Mouse (Mus musculus) embryonic facial prominence, embryonic 13.5 days (tissue): ENCODE results near the gene Lrig1. TPM values are rescaled to one million over a fixed set of nuclear protein-coding genes. Genes with fewer than 3 reads are reported as not detected.

Source experiments
- ATAC-seq: fragments of 200-750 bp; cut with Nextera tagmentation; 2 replicates; pipeline ENCODE4 v1.8.0; 2017; ENCODE audit warnings: low read depth; ENCODE audit not compliant: insufficient number of reproducible peaks, insufficient read depth, low FRiP score, low TSS enrichment
- H3K27ac ChIP-seq: fragments of 300-500 bp; sonication (generic); 2 replicates; pipeline ENCODE4 v1.5.1; 2015; ENCODE audit warnings: moderate library complexity, mild to moderate bottlenecking, inconsistent platforms
- H3K27me3 ChIP-seq: fragments of 300-500 bp; sonication (generic); 2 replicates; pipeline ENCODE4 v1.6.1; 2015; ENCODE audit warnings: mild to moderate bottlenecking, inconsistent platforms
- H3K36me3 ChIP-seq: fragments of 300-500 bp; sonication (generic); 2 replicates; pipeline ENCODE4 v1.6.1; 2015; ENCODE audit warnings: mild to moderate bottlenecking, inconsistent platforms
- H3K4me1 ChIP-seq: fragments of 300-500 bp; sonication (generic); 2 replicates; pipeline ENCODE4 v1.6.1; 2015; ENCODE audit warnings: inconsistent platforms
- H3K4me2 ChIP-seq: fragments of 300-500 bp; sonication (generic); 2 replicates; pipeline ENCODE4 v1.6.1; 2015; ENCODE audit warnings: moderate library complexity, mild to moderate bottlenecking, inconsistent platforms
- H3K4me3 ChIP-seq: fragments of 300-500 bp; sonication (generic); 2 replicates; pipeline ENCODE4 v1.5.1; 2015; ENCODE audit warnings: mild to moderate bottlenecking, inconsistent platforms
- H3K9ac ChIP-seq: fragments of 300-500 bp; sonication (generic); 2 replicates; pipeline ENCODE4 v1.6.1; 2015; ENCODE audit warnings: mild to moderate bottlenecking, inconsistent platforms
- H3K9me3 ChIP-seq: fragments of 300-500 bp; sonication (generic); 2 replicates; pipeline ENCODE4 v1.6.1; 2016; ENCODE audit warnings: inconsistent platforms
- WGBS: fragments of 180-500 bp; shearing (Covaris S2); methylation state at CpG from one replicate; pipeline ENCODE4 v1.1.7; 2015; ENCODE audit warnings: mixed read lengths; 5-methylcytosine and 5-hydroxymethylcytosine counted together
- polyA plus RNA-seq: library from polyadenylated mRNA; unstranded; fragments of >200 nt; fragmentation: Nextera tagmentation; extraction: Ambion mirVana; gene quantifications from 2 replicates; pipeline ENCODE4 v1.2.1, GENCODE M21; 2015

Gene Lrig1
- polyA plus RNA-seq, 1 experiment from 2014 or later = 17.4 TPM

DNA sequence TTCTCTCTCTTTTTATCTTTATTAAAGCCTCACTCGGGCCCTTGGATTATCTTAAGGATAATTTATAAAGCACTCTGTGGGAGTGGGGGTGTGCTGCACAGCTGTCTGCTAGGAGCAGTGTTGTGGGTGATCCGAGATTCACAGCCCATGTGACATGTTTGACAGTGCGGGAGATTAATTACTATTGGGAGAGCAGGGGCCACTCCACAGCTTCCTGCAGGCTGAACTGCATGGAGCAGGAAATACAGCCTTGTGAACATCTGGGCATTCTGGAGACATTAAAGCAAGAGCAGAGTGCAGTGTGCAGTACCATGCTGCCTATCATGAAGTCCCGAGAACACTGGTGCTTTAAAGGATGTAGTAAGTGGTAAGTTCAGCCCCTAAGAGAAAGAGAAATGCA lies 107.2 kb downstream of the Lrig1 start:
- H3K4me1 ChIP-seq = peaks cover 33% of the 10 kb centered on the region
- ATAC-seq = no peak
- H3K9ac ChIP-seq = no peak overlapping the region
- H3K36me3 ChIP-seq = no peaks in the 10 kb centered on the region
- H3K27ac ChIP-seq = 0 out of 2 replicates have a peak overlapping the region, but pooled peaks have one; percentile 55
- WGBS = 21% methylated on average over 4 of the region's 4 CpGs
- H3K4me2 ChIP-seq = peak overlapping the region; percentile 20; the same call in 1 of the 2 replicates
- no peak overlapping the region for H3K4me3 ChIP-seq
- no peaks in the 10 kb centered on the region for H3K9me3 ChIP-seq
- no peaks in the 10 kb centered on the region for H3K27me3 ChIP-seq

- Histone ChIP-seq H3K4me1 (peaks cover 32% of the 10 kb centered on the region), H3K9ac (no peak overlapping the region), H3K27me3 (no peaks in the 10 kb centered on the region), H3K4me3 (no peak overlapping the region), H3K27ac (no peak overlapping the region), H3K36me3 (no peaks in the 10 kb centered on the region), H3K4me2 (0 out of 2 replicates have a peak overlapping the region, but pooled peaks have one; percentile 20), H3K9me3 (no peaks in the 10 kb centered on the region)
- WGBS = 15% methylated on average over 8 of the region's 8 CpGs
- ATAC-seq = no peak
Measured at GRCm38 (mm10) chr6:94592243-94592642, 107.7 kb downstream of the Lrig1 start.

DNA sequence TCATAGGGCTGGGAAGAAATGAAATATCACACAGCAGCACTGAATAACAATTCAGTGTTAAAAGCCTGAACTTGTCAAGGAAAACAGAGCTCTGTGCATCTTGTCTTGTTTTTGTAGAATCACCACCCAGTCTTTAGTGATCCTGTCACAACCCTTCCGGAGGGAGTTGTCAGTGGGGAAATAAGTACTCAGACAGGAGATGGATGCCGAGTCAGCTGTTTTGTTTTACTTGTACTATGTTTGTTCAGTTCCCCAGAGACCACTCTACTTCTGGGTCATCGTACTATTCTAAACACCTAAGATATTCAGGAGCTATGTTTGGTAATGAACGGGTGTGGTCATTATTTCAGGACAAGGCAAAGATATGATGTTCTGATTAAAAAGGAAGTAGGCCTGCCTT lies 111.6 kb downstream of the Lrig1 start:
- no peaks in the 10 kb centered on the region for H3K36me3 ChIP-seq
- H3K27ac ChIP-seq = no peak overlapping the region
- H3K9ac ChIP-seq = no peak overlapping the region
- ATAC-seq = no peak
- H3K4me3 ChIP-seq = no peak overlapping the region
- peaks cover 15% of the 10 kb centered on the region for H3K4me1 ChIP-seq
- no peaks in the 10 kb centered on the region for H3K9me3 ChIP-seq
- H3K27me3 ChIP-seq = no peaks in the 10 kb centered on the region
- WGBS = 84% methylated on average over 4 of the region's 4 CpGs
- no peak overlapping the region for H3K4me2 ChIP-seq

DNA sequence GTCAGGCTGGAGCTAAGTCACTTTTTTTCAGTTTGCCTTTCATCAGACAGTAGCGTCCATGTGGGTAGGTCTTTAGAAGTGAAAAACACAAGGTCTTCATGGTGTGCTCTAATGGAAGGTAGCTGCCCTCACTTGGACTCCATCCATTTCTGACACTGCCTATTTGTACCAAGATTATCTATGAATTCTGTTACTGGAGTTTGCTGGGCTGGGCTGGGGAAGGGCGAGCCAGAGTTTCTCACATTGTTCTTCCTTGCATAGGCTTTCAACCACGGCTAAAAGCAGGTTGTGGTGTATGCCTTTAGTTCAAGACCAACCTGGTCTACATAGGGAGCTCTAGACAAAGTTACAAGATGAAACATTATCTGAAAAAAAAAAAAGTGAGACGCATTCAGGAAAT lies 115.0 kb downstream of the Lrig1 start:
- H3K4me2 ChIP-seq = no peak overlapping the region
- WGBS = 84% methylated on average over 4 of the region's 4 CpGs
- no peak overlapping the region for H3K27ac ChIP-seq
- no peak overlapping the region for H3K9ac ChIP-seq
- no peak for ATAC-seq
- no peaks in the 10 kb centered on the region for H3K36me3 ChIP-seq
- no peaks in the 10 kb centered on the region for H3K9me3 ChIP-seq
- H3K4me3 ChIP-seq = no peak overlapping the region
- H3K27me3 ChIP-seq = no peaks in the 10 kb centered on the region
- H3K4me1 ChIP-seq = 0 out of 2 replicates have a peak, but pooled peaks cover 3% of the 10 kb centered on the region

- ATAC-seq = no peak
- H3K36me3 ChIP-seq = no peaks in the 10 kb centered on the region
- H3K27ac ChIP-seq = no peak overlapping the region
- H3K9me3 ChIP-seq = no peaks in the 10 kb centered on the region
- H3K4me1 ChIP-seq = 0 out of 2 replicates have a peak, but pooled peaks cover 3% of the 10 kb centered on the region
- H3K4me2 ChIP-seq = no peak overlapping the region
- no peaks in the 10 kb centered on the region for H3K27me3 ChIP-seq
- WGBS = 96% methylated on average over 9 of the region's 9 CpGs
- H3K4me3 ChIP-seq = no peak overlapping the region
- H3K9ac ChIP-seq = no peak overlapping the region
Measured at GRCm38 (mm10) chr6:94584147-94584695, 115.7 kb downstream of the Lrig1 start.

- Histone ChIP-seq H3K4me3 (no peak overlapping the region), H3K4me2 (no peak overlapping the region), H3K36me3 (no peaks in the 10 kb centered on the region; the same call in 1 of the 2 replicates), H3K27me3 (no peaks in the 10 kb centered on the region), H3K9me3 (no peaks in the 10 kb centered on the region), H3K9ac (no peak overlapping the region), H3K27ac (no peak overlapping the region), H3K4me1 (0 out of 2 replicates have a peak, but pooled peaks cover 3% of the 10 kb centered on the region)
- WGBS = 69% methylated on average over 9 of the region's 9 CpGs
- ATAC-seq = no peak
Measured at GRCm38 (mm10) chr6:94582055-94582454, 117.9 kb downstream of the Lrig1 start.

- no peak for ATAC-seq
- 50% methylated on average over 8 of the region's 8 CpGs for WGBS
- H3K27ac ChIP-seq = no peak overlapping the region
Measured at GRCm38 (mm10) chr6:94577991-94578390, 122.0 kb downstream of the Lrig1 start.

GRCm38 (mm10) chr6:94575526-94576166 lies 124.3 kb downstream of the Lrig1 start:
- Histone ChIP-seq H3K4me3 (no peak overlapping the region), H3K27me3 (no peaks in the 10 kb centered on the region; the same call in 1 of the 2 replicates), H3K4me1 (no peaks in the 10 kb centered on the region), H3K9me3 (no peaks in the 10 kb centered on the region; the same call in 1 of the 2 replicates), H3K27ac (no peak overlapping the region), H3K4me2 (no peak overlapping the region), H3K36me3 (no peaks in the 10 kb centered on the region; the same call in 1 of the 2 replicates), H3K9ac (no peak overlapping the region)
- no peak for ATAC-seq
- 79% methylated on average over 9 of the region's 9 CpGs for WGBS

More at GRCm38 (mm10) chr6:94577991-94578390, 122.0 kb downstream of the Lrig1 start:
- no peaks in the 10 kb centered on the region for H3K9me3 ChIP-seq
- H3K9ac ChIP-seq = no peak overlapping the region
- H3K4me3 ChIP-seq = no peak overlapping the region
- no peak overlapping the region for H3K4me2 ChIP-seq
- H3K4me1 ChIP-seq = no peaks in the 10 kb centered on the region
- no peaks in the 10 kb centered on the region; the same call in 1 of the 2 replicates for H3K36me3 ChIP-seq
- H3K27me3 ChIP-seq = no peaks in the 10 kb centered on the region; the same call in 1 of the 2 replicates

- Histone ChIP-seq H3K36me3 (no peaks in the 10 kb centered on the region), H3K4me3 (no peak overlapping the region), H3K27me3 (peaks cover 24% of the 10 kb centered on the region), H3K27ac (no peak overlapping the region), H3K9ac (no peak overlapping the region), H3K4me1 (no peaks in the 10 kb centered on the region; the same call in 1 of the 2 replicates), H3K9me3 (no peaks in the 10 kb centered on the region; the same call in 1 of the 2 replicates), H3K4me2 (no peak overlapping the region)
- 67% methylated on average over 2 of the region's 2 CpGs for WGBS
- ATAC-seq = no peak
Measured at GRCm38 (mm10) chr6:94568040-94568439, 131.9 kb downstream of the Lrig1 start.

GRCm38 (mm10) chr6:94565766-94566165 lies 134.2 kb downstream of the Lrig1 start:
- no peak for ATAC-seq
- no peak overlapping the region for H3K4me3 ChIP-seq
- H3K9ac ChIP-seq = no peak overlapping the region
- 93% methylated on average over 2 of the region's 2 CpGs for WGBS
- no peaks in the 10 kb centered on the region for H3K36me3 ChIP-seq
- no peak overlapping the region for H3K27ac ChIP-seq
- H3K4me2 ChIP-seq = no peak overlapping the region
- H3K4me1 ChIP-seq = peaks cover 2% of the 10 kb centered on the region; the same call in 1 of the 2 replicates
- peaks cover 34% of the 10 kb centered on the region for H3K27me3 ChIP-seq
- no peaks in the 10 kb centered on the region for H3K9me3 ChIP-seq

- Histone ChIP-seq H3K36me3 (no peaks in the 10 kb centered on the region), H3K9me3 (no peaks in the 10 kb centered on the region), H3K27me3 (peaks cover 51% of the 10 kb centered on the region), H3K9ac (no peak overlapping the region), H3K4me3 (no peak overlapping the region), H3K4me2 (no peak overlapping the region), H3K4me1 (peaks cover 4% of the 10 kb centered on the region; the same call in 1 of the 2 replicates), H3K27ac (no peak overlapping the region)
- WGBS = 62% methylated on average over 8 of the region's 8 CpGs
- ATAC-seq = no peak
Measured at GRCm38 (mm10) chr6:94563203-94563940, 136.6 kb downstream of the Lrig1 start.
